Mouse (Mus musculus) thymus, adult 2 months (tissue): ENCODE measurements at regions not wholly inside any gene's neighbourhood (a gene's known extent, or its start where the extent isn't known, plus 50 kb on each side); places are given as distances from the start of the nearest gene placed in this dataset.

Source experiments
- DNase-seq: peaks from one replicate; pipeline ENCODE4 v3.0.0; 2021
- H3K27ac ChIP-seq: fragments of 200-500 bp; 2 replicates; pipeline ENCODE4 v1.5.1; 2012; ENCODE audit warnings: low read length, control low read depth; ENCODE audit not compliant: control insufficient read depth, insufficient read depth
- H3K27me3 ChIP-seq: fragments of 200-500 bp; 2 replicates; pipeline ENCODE4 v1.6.1; 2012; ENCODE audit warnings: mild to moderate bottlenecking, low read length, moderate library complexity, mixed read lengths; ENCODE audit not compliant: control insufficient read depth, insufficient read depth
- H3K36me3 ChIP-seq: fragments of 200-500 bp; 2 replicates; pipeline ENCODE4 v1.6.1; 2012; ENCODE audit warnings: mild to moderate bottlenecking, low read length, moderate library complexity; ENCODE audit not compliant: control insufficient read depth, insufficient read depth
- H3K4me1 ChIP-seq: fragments of 200-500 bp; replicated peaks from 2 replicates; pipeline ENCODE4 v1.6.1; 2012; ENCODE audit warnings: low read length; ENCODE audit not compliant: control insufficient read depth, insufficient read depth
- H3K4me3 ChIP-seq: fragments of 200-500 bp; 2 replicates; pipeline ENCODE4 v1.5.1; 2012; ENCODE audit warnings: mild to moderate bottlenecking, low read length, control low read depth, moderate library complexity; ENCODE audit not compliant: control insufficient read depth, insufficient read depth
- CTCF ChIP-seq: fragments of 200-500 bp; IDR thresholded peaks from 2 replicates; pipeline ENCODE4 v1.5.1; 2012; ENCODE audit warnings: mild to moderate bottlenecking, control low read depth, low read length, moderate library complexity, borderline replicate concordance; ENCODE audit not compliant: control insufficient read depth, poor library complexity, insufficient read depth; ENCODE audit errors: extremely low read depth
- POLR2A ChIP-seq: fragments of 200-500 bp; IDR thresholded peaks from 2 replicates; pipeline ENCODE4 v1.6.1; 2012; ENCODE audit warnings: mild to moderate bottlenecking, low read length, control low read depth, moderate library complexity; ENCODE audit not compliant: control insufficient read depth, poor library complexity, insufficient read depth; ENCODE audit errors: extremely low read depth
- WGBS: fragments of 180-500 bp; shearing (Covaris S2); methylation state at CpG from one replicate; pipeline ENCODE4 v1.1.7; 2018; 5-methylcytosine and 5-hydroxymethylcytosine counted together

DNA sequence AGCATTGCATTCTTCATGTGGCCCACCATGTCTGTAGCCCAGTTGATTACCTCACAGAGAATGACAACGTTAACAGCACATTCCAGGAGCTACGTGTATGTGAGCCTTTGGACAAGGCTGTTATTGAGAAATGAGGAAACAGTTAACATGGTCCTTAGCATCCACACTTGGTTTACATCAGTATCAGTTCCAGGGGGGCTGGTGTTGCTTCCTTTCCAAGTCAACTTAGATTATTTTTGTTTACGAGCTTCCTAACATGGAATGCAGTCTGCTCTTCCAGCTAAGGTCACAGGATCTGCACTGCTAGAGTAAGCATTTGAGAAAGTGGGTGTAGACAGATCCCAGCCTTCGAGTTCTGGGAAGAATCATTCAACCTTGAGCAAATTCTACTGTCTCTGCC, 239.4 kb upstream of the Ttc29 start:
- DNase-seq: no peak
- TF ChIP-seq POLR2A: no peak
- TF ChIP-seq CTCF: no peak
- Histone ChIP-seq H3K27ac (no peak overlapping the region), H3K4me1 (no peaks in the 10 kb centered on the region), H3K36me3 (no peaks in the 10 kb centered on the region), H3K4me3 (no peak overlapping the region), H3K27me3 (no peaks in the 10 kb centered on the region)
- WGBS: 78% methylated on average over 4 of the region's 4 CpGs

DNA sequence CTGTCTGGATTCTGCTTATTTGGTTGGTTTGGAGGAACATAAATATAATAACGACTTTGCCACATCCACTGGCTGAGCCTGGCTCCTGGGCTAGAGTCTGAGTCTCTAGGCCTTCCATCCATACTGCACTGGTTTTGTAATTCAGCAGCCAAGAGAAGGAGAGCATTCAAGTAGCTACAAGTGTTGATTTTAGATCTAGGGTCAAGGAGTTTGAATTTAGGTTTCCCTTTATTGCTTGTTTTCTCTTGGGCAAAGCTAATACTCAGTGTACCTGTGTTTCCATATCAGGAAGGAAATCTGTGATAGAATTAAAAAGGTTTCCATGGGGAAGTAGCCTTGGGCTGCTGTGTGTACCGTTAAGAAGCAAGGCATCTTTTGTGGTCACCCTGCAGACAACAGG, 234.0 kb upstream of the Ttc29 start:
- TF ChIP-seq POLR2A (no peak), CTCF (no peak)
- H3K4me3 ChIP-seq: no peak overlapping the region
- DNase-seq: no peak
- H3K36me3 ChIP-seq: no peaks in the 10 kb centered on the region
- no peaks in the 10 kb centered on the region for H3K4me1 ChIP-seq
- no peak overlapping the region for H3K27ac ChIP-seq
- 58% methylated on average over 2 of the region's 2 CpGs for WGBS
- no peaks in the 10 kb centered on the region for H3K27me3 ChIP-seq

- no peak overlapping the region for H3K4me3 ChIP-seq
- H3K27ac ChIP-seq: no peak overlapping the region
- DNase-seq: no peak
- H3K4me1 ChIP-seq: no peaks in the 10 kb centered on the region
- 96% methylated on average over 3 of the region's 3 CpGs for WGBS
- no peaks in the 10 kb centered on the region for H3K27me3 ChIP-seq
- no peak for TF ChIP-seq POLR2A
- no peak for TF ChIP-seq CTCF
- H3K36me3 ChIP-seq: no peaks in the 10 kb centered on the region
These were observed 232.4 kb upstream of the Ttc29 start for GRCm38 (mm10) chr8:77980701-77981100.

GRCm38 (mm10) chr8:77982031-77982430, 231.1 kb upstream of the Ttc29 start:
- TF ChIP-seq CTCF (no peak), POLR2A (no peak)
- no peaks in the 10 kb centered on the region for H3K27me3 ChIP-seq
- WGBS: 83% methylated on average over 3 of the region's 3 CpGs
- H3K27ac ChIP-seq: no peak overlapping the region
- no peak for DNase-seq
- H3K36me3 ChIP-seq: no peaks in the 10 kb centered on the region
- H3K4me3 ChIP-seq: no peak overlapping the region
- H3K4me1 ChIP-seq: no peaks in the 10 kb centered on the region

DNA sequence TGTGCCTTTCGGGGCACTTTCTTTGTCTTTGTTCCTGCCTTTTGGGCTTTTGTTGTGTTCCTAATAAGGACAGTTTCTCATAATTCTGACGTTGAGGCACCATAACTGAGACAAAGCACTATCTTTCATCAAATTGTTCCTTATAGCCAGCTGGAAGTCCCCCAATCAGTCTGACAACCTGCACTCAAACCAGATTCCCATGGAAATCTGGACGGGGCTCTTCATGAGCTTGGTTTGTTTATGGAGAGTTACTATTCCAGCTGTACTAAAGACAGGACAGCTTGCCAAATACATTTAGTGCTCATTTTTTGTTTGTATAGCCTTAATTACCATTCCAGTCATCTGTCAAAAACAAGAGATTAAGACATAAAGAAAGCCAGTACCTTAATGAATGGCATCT, 229.6 kb upstream of the Ttc29 start:
- 80% methylated on average over 3 of the region's 3 CpGs for WGBS
- no peaks in the 10 kb centered on the region for H3K27me3 ChIP-seq
- H3K4me1 ChIP-seq: no peaks in the 10 kb centered on the region
- no peak for DNase-seq
- H3K27ac ChIP-seq: no peak overlapping the region
- no peaks in the 10 kb centered on the region for H3K36me3 ChIP-seq
- no peak overlapping the region for H3K4me3 ChIP-seq
- no peak for TF ChIP-seq CTCF
- TF ChIP-seq POLR2A: no peak

DNA sequence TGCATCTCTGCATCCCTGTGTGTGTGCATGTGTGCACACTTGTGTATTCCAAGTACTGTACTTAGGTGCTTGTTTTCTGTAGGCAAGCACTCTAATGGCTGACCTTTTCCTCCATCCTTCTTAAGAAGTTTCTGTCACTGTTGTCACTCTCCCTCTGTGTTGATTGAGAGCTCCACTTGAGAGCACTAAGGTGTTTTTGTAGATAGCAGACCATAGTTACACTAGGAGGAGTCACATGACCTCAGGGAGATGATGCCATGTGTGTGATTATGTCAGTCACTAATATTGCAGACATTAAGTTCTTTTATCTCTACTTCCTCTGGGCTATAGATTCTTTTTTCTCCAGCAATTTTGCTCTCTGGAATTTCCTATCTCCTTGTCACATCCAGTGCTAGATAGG, 225.9 kb upstream of the Ttc29 start:
- no peaks in the 10 kb centered on the region for H3K36me3 ChIP-seq
- TF ChIP-seq POLR2A (no peak), CTCF (no peak)
- no peak for DNase-seq
- no peaks in the 10 kb centered on the region for H3K27me3 ChIP-seq
- H3K4me1 ChIP-seq: no peaks in the 10 kb centered on the region
- H3K4me3 ChIP-seq: no peak overlapping the region
- no peak overlapping the region for H3K27ac ChIP-seq

- no peak for DNase-seq
- H3K36me3 ChIP-seq: no peaks in the 10 kb centered on the region
- H3K4me1 ChIP-seq: no peaks in the 10 kb centered on the region
- H3K4me3 ChIP-seq: no peak overlapping the region
- 87% methylated on average over 8 of the region's 8 CpGs for WGBS
- TF ChIP-seq CTCF (no peak), POLR2A (no peak)
- no peak overlapping the region for H3K27ac ChIP-seq
- no peaks in the 10 kb centered on the region for H3K27me3 ChIP-seq
These were observed 224.6 kb upstream of the Ttc29 start for GRCm38 (mm10) chr8:77988291-77989056.
